Mouse (Mus musculus): ENCODE measurements around the gene Rlf.
"Not testable (repeated sequence)": the region's sequence is repeated elsewhere in the genome, so short reads cannot be mapped to it uniquely, and the experiment has no call there.

Gene Rlf

GRCm38 (mm10) chr4:121166697-121167096, 48.2 kb downstream of the Rlf start:
- DNase-seq (ENCODE audit: low read depth, low spot score), result not testable (repeated sequence)

GRCm38 (mm10) chr4:121163501-121164030, 51.3 kb downstream of the Rlf start:
- DNase-seq (ENCODE audit: low read depth, low spot score), result peak; percentile 2

GRCm38 (mm10) chr4:121109126-121109525, 105.8 kb downstream of the Rlf start, which contains the start of gene Tmco2:
Gene Tmco2, minus strand, starts transcription at chr4:121109226.
- DNase-seq (ENCODE audit: low read depth, low spot score), result no peak

- DNase-seq (ENCODE audit: low read depth, low spot score), result no peak
Observed at GRCm38 (mm10) chr4:121103304-121103703, 111.6 kb downstream of the Rlf start.

- DNase-seq (ENCODE audit: low read depth, low spot score), result peak; percentile 61
Observed at GRCm38 (mm10) chr4:121097650-121098378, 117.1 kb downstream of the Rlf start, which contains the start of gene Zmpste24. Gene Zmpste24, minus strand, starts transcription at chr4:121098241.
